Mouse (Mus musculus): ENCODE measurements around the gene Tsc22d2. TPM values are rescaled to one million over a fixed set of nuclear protein-coding genes. Genes with fewer than 3 reads are reported as not detected.
"Not testable (repeated sequence)": the region's sequence is repeated elsewhere in the genome, so short reads cannot be mapped to it uniquely, and the experiment has no call there.

The Tsc22d2 gene
- polyA plus RNA-seq, 1 experiment from 2014 or later = 9.2 TPM

DNA sequence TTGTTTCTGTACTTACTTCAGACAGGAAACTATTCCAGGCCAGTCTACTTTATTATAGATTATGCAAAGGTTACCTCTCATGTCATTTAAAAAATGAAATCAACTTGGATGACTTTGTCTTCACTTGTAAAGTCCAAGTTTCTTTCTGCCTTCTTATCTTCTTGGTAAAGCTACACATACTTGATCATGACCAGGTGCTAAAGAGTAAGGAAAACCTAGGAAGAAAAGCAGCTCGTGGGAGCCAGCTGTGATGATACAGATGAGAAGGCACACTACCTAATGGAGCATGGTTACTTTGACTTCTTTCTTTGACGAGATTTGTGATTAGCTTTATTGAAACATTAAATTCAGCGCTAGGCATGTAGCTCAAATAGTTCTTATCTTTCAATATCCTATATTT, 40.7 kb downstream of the Tsc22d2 start:
- no peak overlapping the region for H3K9ac ChIP-seq (ENCODE audit: low read length)
- no peak for ATAC-seq
- WGBS = 82% methylated on average over 3 of the region's 3 CpGs

DNA sequence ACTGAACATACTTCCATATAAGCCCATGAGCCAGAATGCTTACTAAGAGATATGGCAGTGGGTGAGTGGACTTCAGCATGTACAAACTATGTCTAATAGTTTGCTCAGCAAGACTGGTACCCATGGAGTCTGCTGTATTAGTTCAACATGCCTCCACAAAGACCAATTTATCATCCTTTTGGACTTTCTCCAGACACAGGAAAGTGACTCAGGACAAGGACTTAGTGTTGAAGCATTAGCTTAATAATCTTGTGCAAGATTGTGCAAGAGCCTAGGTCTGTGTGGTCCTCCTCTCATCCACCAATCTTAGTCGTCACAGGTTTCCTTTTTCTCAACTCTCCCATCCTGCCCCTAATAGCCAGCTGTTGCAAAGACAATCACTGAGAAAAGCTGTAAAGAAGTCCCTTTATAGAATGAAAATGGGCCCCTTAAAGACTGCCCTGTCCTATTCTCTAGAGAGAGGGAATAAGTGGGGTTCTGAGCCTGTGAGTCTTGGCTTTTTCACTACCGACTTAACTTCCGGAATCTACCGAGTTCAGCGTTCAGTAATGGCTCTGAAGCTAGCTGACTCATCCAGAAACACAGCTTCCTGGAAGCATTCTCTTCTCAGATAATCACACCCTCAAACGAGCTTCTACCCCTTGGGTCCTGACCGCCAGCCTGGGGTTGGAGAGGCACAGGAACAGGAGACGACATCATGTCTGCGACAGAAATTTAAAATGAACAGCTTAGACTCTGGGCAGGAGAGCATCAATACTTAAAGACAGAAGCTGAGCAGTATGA, 55.3 kb downstream of the Tsc22d2 start:
- 77% methylated on average over 9 of the region's 9 CpGs for WGBS
- DNase-seq (ENCODE audit: low spot score) = no peak
- Histone ChIP-seq H3K9ac (ENCODE audit: low read length) (no peak overlapping the region), H3K27me3 (replicated peaks; ENCODE audit: control insufficient read depth, insufficient read depth, low read length) (no peaks in the 10 kb centered on the region), H3K4me1 (ENCODE audit: control insufficient read depth, insufficient read depth, low read length) (no peaks in the 10 kb centered on the region), H3K9me3 (replicated peaks; ENCODE audit: control insufficient read depth, low read length) (no peaks in the 10 kb centered on the region), H3K4me3 (ENCODE audit: low read depth, low read length) (no peak overlapping the region), H3K27ac (ENCODE audit: low read depth, low read length) (no peak overlapping the region), H3K4me2 (ENCODE audit: low read length) (no peak overlapping the region), H3K36me3 (ENCODE audit: control insufficient read depth, insufficient read depth, low read length) (no peaks in the 10 kb centered on the region)
- no peak for ATAC-seq

More for the DNA sequence above, 40.7 kb downstream of the Tsc22d2 start:
- H3K4me1 ChIP-seq (ENCODE audit: control insufficient read depth, insufficient read depth, low read length) = no peaks in the 10 kb centered on the region
- H3K36me3 ChIP-seq (ENCODE audit: control insufficient read depth, insufficient read depth, low read length) = 0 out of 2 replicates have a peak, but pooled peaks cover 4% of the 10 kb centered on the region
- no peak for DNase-seq (ENCODE audit: low spot score)
- H3K9me3 ChIP-seq (replicated peaks; ENCODE audit: control insufficient read depth, low read length) = no peaks in the 10 kb centered on the region
- no peak overlapping the region for H3K4me3 ChIP-seq (ENCODE audit: low read depth, low read length)
- H3K4me2 ChIP-seq (ENCODE audit: low read length) = no peak overlapping the region
- no peak overlapping the region for H3K27ac ChIP-seq (ENCODE audit: low read depth, low read length)
- H3K27me3 ChIP-seq (replicated peaks; ENCODE audit: control insufficient read depth, insufficient read depth, low read length) = no peaks in the 10 kb centered on the region

DNA sequence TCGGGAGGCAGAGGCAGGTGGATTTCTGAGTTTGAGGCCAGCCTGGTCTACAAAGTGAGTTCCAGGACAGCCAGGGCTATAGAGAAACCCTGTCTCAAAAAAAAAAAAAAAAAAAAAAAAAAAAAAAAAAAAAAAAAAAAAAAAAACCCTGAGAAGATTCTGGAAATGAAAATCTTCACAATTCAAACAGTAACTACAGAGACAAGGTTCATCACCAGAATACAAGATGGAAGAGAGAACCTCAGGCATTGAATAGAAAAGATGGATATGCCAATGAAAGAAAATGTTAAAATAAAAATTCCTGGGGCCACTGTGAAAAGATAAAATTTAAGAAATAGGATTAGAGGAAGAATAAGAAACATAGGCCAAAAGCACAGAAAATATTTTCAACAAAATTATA, 60.8 kb downstream of the Tsc22d2 start:
- not testable (repeated sequence) for H3K27me3 ChIP-seq (replicated peaks; ENCODE audit: control insufficient read depth, insufficient read depth, low read length); H3K4me3 ChIP-seq (ENCODE audit: low read depth, low read length); H3K36me3 ChIP-seq (ENCODE audit: control insufficient read depth, insufficient read depth, low read length); H3K27ac ChIP-seq (ENCODE audit: low read depth, low read length); DNase-seq (ENCODE audit: low spot score); H3K9ac ChIP-seq (ENCODE audit: low read length); H3K4me2 ChIP-seq (ENCODE audit: low read length); H3K9me3 ChIP-seq (replicated peaks; ENCODE audit: control insufficient read depth, low read length); H3K4me1 ChIP-seq (ENCODE audit: control insufficient read depth, insufficient read depth, low read length); ATAC-seq
- WGBS = 100% methylated on average over 1 of the region's 1 CpGs

DNA sequence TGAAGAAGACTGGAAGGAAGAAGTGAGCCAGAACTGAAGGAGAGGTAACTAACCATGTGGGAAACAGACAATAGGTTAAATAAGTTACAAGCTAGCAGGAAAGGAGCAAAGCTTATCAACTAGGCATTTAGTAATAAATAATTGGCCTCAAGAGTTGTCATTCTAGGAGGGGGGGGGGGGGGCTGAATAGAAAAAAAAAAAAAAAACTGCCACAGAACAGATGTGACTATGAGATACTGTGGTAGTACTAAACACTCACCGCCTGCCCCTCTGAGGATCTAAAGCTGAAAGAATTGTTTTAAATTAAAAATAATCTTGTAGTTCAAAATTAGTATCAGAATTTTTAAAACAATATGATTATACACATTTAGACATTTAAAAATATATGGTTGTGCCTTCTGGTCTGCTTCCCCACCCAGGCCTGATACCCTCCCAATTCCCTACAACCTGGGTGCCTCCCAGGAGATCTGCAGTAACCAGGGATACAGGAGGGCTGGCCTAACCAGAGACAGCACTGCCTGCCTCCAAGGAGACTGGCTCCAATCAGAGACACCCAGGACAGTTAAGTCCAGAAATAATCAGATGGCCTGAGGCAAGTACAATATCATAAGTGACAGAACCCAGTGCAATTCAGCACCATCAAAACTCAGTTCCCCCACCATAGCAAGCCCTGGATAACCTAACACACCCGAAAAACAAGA, 64.4 kb downstream of the Tsc22d2 start:
- 85% methylated on average over 2 of the region's 2 CpGs for WGBS
- no peak overlapping the region for H3K4me2 ChIP-seq (ENCODE audit: low read length)
- DNase-seq (ENCODE audit: low spot score) = no peak
- no peak for ATAC-seq
- no peaks in the 10 kb centered on the region for H3K27me3 ChIP-seq (replicated peaks; ENCODE audit: control insufficient read depth, insufficient read depth, low read length)
- H3K4me3 ChIP-seq (ENCODE audit: low read depth, low read length) = no peak overlapping the region
- H3K36me3 ChIP-seq (ENCODE audit: control insufficient read depth, insufficient read depth, low read length) = no peaks in the 10 kb centered on the region
- no peaks in the 10 kb centered on the region for H3K4me1 ChIP-seq (ENCODE audit: control insufficient read depth, insufficient read depth, low read length)
- H3K9me3 ChIP-seq (replicated peaks; ENCODE audit: control insufficient read depth, low read length) = no peaks in the 10 kb centered on the region
- no peak overlapping the region for H3K27ac ChIP-seq (ENCODE audit: low read depth, low read length)
- no peak overlapping the region for H3K9ac ChIP-seq (ENCODE audit: low read length)

DNA sequence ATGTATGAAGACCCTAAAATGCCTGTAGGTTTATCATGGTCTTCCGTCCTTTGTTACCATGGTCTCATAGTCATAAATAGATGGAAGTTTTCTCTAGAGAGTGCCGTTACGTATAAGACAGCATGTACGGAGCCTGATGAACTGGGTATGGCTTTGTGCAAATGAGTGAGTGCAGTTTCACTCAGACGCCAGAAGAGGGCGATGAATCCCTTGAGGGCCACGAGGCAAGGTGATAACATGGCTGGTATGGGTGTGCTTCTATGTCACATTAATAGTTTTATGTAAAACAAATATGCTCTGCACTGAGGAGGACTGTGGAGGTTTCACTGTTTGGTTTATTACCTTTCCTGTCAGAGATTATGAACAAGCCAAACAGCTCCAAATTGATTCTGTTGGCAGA, 71.4 kb downstream of the Tsc22d2 start:
- no peaks in the 10 kb centered on the region for H3K36me3 ChIP-seq (ENCODE audit: control insufficient read depth, insufficient read depth, low read length)
- H3K4me2 ChIP-seq (ENCODE audit: low read length) = no peak overlapping the region
- ATAC-seq = no peak
- DNase-seq (ENCODE audit: low spot score) = no peak
- H3K4me3 ChIP-seq (ENCODE audit: low read depth, low read length) = no peak overlapping the region
- 67% methylated on average over 7 of the region's 7 CpGs for WGBS
- H3K27me3 ChIP-seq (replicated peaks; ENCODE audit: control insufficient read depth, insufficient read depth, low read length) = no peaks in the 10 kb centered on the region
- no peak overlapping the region for H3K9ac ChIP-seq (ENCODE audit: low read length)
- H3K9me3 ChIP-seq (replicated peaks; ENCODE audit: control insufficient read depth, low read length) = no peaks in the 10 kb centered on the region
- H3K4me1 ChIP-seq (ENCODE audit: control insufficient read depth, insufficient read depth, low read length) = no peaks in the 10 kb centered on the region
- no peak overlapping the region for H3K27ac ChIP-seq (ENCODE audit: low read depth, low read length)

DNA sequence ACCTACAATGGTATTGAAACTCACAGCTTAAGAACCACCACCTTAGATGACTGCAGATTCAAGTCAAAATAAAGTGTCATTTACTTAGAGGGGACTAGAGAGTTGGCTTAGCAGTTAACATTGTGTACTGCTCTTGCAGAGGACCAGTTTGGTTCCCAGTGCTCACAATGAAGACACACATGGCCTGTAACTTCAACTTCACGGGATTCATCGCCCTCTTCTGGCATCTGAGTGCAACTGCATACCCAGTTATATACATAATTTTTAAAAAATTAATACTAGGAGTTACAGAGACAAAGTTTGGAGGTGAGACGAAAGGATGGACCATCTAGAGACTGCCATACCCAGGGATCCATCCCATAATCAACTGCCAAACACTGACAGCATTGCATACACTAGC, 72.6 kb downstream of the Tsc22d2 start:
- H3K36me3 ChIP-seq (ENCODE audit: control insufficient read depth, insufficient read depth, low read length) = no peaks in the 10 kb centered on the region
- H3K4me3 ChIP-seq (ENCODE audit: low read depth, low read length) = no peak overlapping the region
- no peak overlapping the region for H3K27ac ChIP-seq (ENCODE audit: low read depth, low read length)
- H3K4me2 ChIP-seq (ENCODE audit: low read length) = no peak overlapping the region
- ATAC-seq (no peak), DNase-seq (ENCODE audit: low spot score) (no peak)
- H3K9me3 ChIP-seq (replicated peaks; ENCODE audit: control insufficient read depth, low read length) = no peaks in the 10 kb centered on the region
- H3K9ac ChIP-seq (ENCODE audit: low read length) = no peak overlapping the region
- 72% methylated on average over 3 of the region's 3 CpGs for whole genome bisulfite sequencing
- H3K4me1 ChIP-seq (ENCODE audit: control insufficient read depth, insufficient read depth, low read length) = no peaks in the 10 kb centered on the region
- H3K27me3 ChIP-seq (replicated peaks; ENCODE audit: control insufficient read depth, insufficient read depth, low read length) = no peaks in the 10 kb centered on the region

DNA sequence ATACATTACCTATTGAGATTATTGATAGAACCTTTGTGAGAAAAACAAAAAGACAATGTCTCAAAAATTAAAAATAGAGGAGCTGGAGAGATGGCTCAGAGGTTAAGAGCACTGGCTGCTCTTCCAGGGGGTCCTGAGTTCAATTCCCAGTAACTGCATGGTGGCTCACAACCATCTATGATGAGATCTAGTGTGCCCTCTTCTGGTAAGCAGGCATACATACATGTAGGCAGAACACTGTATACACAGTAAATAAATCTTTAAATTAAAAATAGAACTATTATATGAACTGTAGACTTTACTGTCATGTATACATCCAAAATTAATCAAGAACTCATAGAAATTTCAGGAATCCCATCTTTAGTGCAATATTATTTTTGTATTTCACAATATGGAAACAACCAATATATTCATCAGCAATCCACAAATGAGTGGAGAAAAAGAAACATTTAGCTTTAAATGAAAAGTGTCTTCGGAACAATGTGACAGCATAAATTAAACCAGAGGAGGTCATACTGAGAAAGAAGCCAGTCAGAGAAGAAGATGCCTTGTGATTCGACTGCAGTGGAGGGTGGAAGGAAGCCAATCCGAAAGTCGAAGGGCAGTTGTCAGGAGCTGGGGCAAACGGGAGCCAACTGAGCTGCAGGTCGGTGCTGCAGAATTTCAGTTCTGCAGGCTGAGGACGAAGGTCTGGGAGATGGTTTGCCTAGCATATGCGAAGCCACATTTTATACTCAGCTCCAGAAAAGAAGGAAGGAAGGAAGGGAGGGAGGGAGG, 73.7 kb downstream of the Tsc22d2 start:
- no peaks in the 10 kb centered on the region for H3K4me1 ChIP-seq (ENCODE audit: control insufficient read depth, insufficient read depth, low read length)
- WGBS = 79% methylated on average over 7 of the region's 8 CpGs
- ATAC-seq = no peak

DNA sequence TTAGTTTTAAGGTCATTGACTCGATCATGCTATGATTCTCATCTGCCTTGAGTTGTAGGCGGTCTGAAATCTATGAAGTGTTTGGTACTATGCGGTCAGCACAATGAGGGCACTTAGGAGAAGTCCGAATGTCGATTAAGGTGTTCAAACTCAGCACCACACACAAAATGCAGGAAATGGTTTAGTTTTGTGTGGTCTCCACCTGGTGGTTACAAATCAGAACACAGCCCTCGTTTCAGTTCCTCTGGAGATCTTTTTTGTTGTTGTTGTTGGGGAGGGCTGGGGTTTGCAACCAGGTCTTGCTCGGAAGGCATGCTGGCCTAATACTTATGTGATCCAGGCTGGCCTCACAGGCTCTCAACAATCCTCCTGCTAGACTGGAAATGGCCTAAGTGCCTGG, 76.3 kb downstream of the Tsc22d2 start:
- H3K27ac ChIP-seq (ENCODE audit: low read depth, low read length) = no peak overlapping the region
- WGBS = 75% methylated on average over 7 of the region's 7 CpGs
- H3K4me3 ChIP-seq (ENCODE audit: low read depth, low read length) = no peak overlapping the region
- H3K9me3 ChIP-seq (replicated peaks; ENCODE audit: control insufficient read depth, low read length) = no peaks in the 10 kb centered on the region
- no peaks in the 10 kb centered on the region for H3K27me3 ChIP-seq (replicated peaks; ENCODE audit: control insufficient read depth, insufficient read depth, low read length)
- H3K36me3 ChIP-seq (ENCODE audit: control insufficient read depth, insufficient read depth, low read length) = no peaks in the 10 kb centered on the region
- H3K4me2 ChIP-seq (ENCODE audit: low read length) = no peak overlapping the region
- no peak overlapping the region for H3K9ac ChIP-seq (ENCODE audit: low read length)
- H3K4me1 ChIP-seq (ENCODE audit: control insufficient read depth, insufficient read depth, low read length) = no peaks in the 10 kb centered on the region
- ATAC-seq = no peak
- DNase-seq (ENCODE audit: low spot score) = peak; percentile 17

More for the DNA sequence above, 73.7 kb downstream of the Tsc22d2 start:
- H3K9me3 ChIP-seq (replicated peaks; ENCODE audit: control insufficient read depth, low read length) = no peaks in the 10 kb centered on the region
- H3K4me3 ChIP-seq (ENCODE audit: low read depth, low read length) = no peak overlapping the region
- no peak overlapping the region for H3K27ac ChIP-seq (ENCODE audit: low read depth, low read length)
- no peaks in the 10 kb centered on the region for H3K27me3 ChIP-seq (replicated peaks; ENCODE audit: control insufficient read depth, insufficient read depth, low read length)
- H3K9ac ChIP-seq (ENCODE audit: low read length) = no peak overlapping the region
- no peaks in the 10 kb centered on the region for H3K36me3 ChIP-seq (ENCODE audit: control insufficient read depth, insufficient read depth, low read length)
- no peak overlapping the region for H3K4me2 ChIP-seq (ENCODE audit: low read length)
- no peak for DNase-seq (ENCODE audit: low spot score)

All from forebrain, embryonic 14.5 days (tissue).